Mouse (Mus musculus) kidney, embryonic 16.5 days (tissue): ENCODE measurements around the gene Gatad2a. TPM values are rescaled to one million over a fixed set of nuclear protein-coding genes. Genes with fewer than 3 reads are reported as not detected.
"Not testable (repeated sequence)": the region's sequence is repeated elsewhere in the genome, so short reads cannot be mapped to it uniquely, and the experiment has no call there.

ENCODE experiments used
- ATAC-seq: fragments of 200-750 bp; cut with Nextera tagmentation; 2 replicates; pipeline ENCODE4 v1.8.0; 2017; ENCODE audit warnings: moderate TSS enrichment; ENCODE audit not compliant: low FRiP score, low TSS enrichment
- H3K27ac ChIP-seq: fragments of 300-500 bp; sonication (generic); 2 replicates; pipeline ENCODE4 v1.5.1; 2014; ENCODE audit warnings: low read length
- H3K27me3 ChIP-seq: fragments of 300-500 bp; sonication (generic); 2 replicates; pipeline ENCODE4 v1.6.1; 2014; ENCODE audit warnings: low read length, control low read depth, mixed read lengths; ENCODE audit not compliant: insufficient read depth
- H3K36me3 ChIP-seq: fragments of 300-500 bp; sonication (generic); 2 replicates; pipeline ENCODE4 v1.6.1; 2014; ENCODE audit warnings: low read length, control low read depth, mixed read lengths; ENCODE audit not compliant: insufficient read depth
- H3K4me1 ChIP-seq: fragments of 300-500 bp; sonication (generic); 2 replicates; pipeline ENCODE4 v1.6.1; 2014; ENCODE audit warnings: low read length, control low read depth, mixed read lengths; ENCODE audit not compliant: insufficient read depth
- H3K4me2 ChIP-seq: fragments of 300-500 bp; sonication (generic); replicated peaks from 2 replicates; pipeline ENCODE4 v1.6.1; 2014; ENCODE audit warnings: low read depth, low read length
- H3K4me3 ChIP-seq: fragments of 300-500 bp; sonication (generic); 2 replicates; pipeline ENCODE4 v1.5.1; 2014; ENCODE audit warnings: mild to moderate bottlenecking, low read length
- H3K9ac ChIP-seq: fragments of 300-500 bp; sonication (generic); replicated peaks from 2 replicates; pipeline ENCODE4 v1.6.1; 2014; ENCODE audit warnings: low read length
- H3K9me3 ChIP-seq: fragments of 300-500 bp; sonication (generic); 2 replicates; pipeline ENCODE4 v1.6.1; 2016; ENCODE audit warnings: low read length, control low read depth
- WGBS: fragments of 180-500 bp; shearing (Covaris S2); extraction: QIAGEN DNeasy Blood & Tissue Kit; methylation state at CpG from one replicate; pipeline ENCODE4 v1.1.7; 2014; 5-methylcytosine and 5-hydroxymethylcytosine counted together
- polyA plus RNA-seq: library from polyadenylated mRNA; unstranded; fragments of >200 nt; fragmentation: Nextera tagmentation; extraction: Ambion mirVana; gene quantifications from 2 replicates; pipeline ENCODE4 v1.2.1, GENCODE M21; 2015

The Gatad2a gene
- polyA plus RNA-seq, 1 experiment from 2014 or later, result 40.6 TPM

GRCm38 (mm10) chr8:69998706-69999105 lies 2.5 kb upstream of the Gatad2a start:
- no peaks in the 10 kb centered on the region for H3K36me3 ChIP-seq

GRCm38 (mm10) chr8:69996589-69997285 lies 553 bp upstream of the Gatad2a start:
- H3K9ac ChIP-seq, result peak overlapping the region; percentile 87
- 2% methylated on average over 35 of the region's 35 CpGs for WGBS
- no peaks in the 10 kb centered on the region for H3K9me3 ChIP-seq
- H3K27ac ChIP-seq, result peak overlapping the region; percentile 88
- H3K36me3 ChIP-seq, result peaks cover 4% of the 10 kb centered on the region; the same call in 1 of the 2 replicates
- peaks cover 19% of the 10 kb centered on the region for H3K4me1 ChIP-seq
- H3K4me3 ChIP-seq, result peak overlapping the region; percentile 95
- no peaks in the 10 kb centered on the region for H3K27me3 ChIP-seq
- H3K4me2 ChIP-seq, result peak overlapping the region; percentile 92
- ATAC-seq, result no peak

More at GRCm38 (mm10) chr8:69998706-69999105, 2.5 kb upstream of the Gatad2a start:
- H3K9ac ChIP-seq, result no peak overlapping the region
- no peak overlapping the region for H3K4me2 ChIP-seq
- WGBS, result 86% methylated on average over 3 of the region's 3 CpGs
- H3K27ac ChIP-seq, result no peak overlapping the region
- no peak for ATAC-seq
- H3K4me1 ChIP-seq, result peaks cover 21% of the 10 kb centered on the region
- H3K27me3 ChIP-seq, result no peaks in the 10 kb centered on the region
- no peak overlapping the region for H3K4me3 ChIP-seq
- H3K9me3 ChIP-seq, result no peaks in the 10 kb centered on the region

- no peaks in the 10 kb centered on the region for H3K9me3 ChIP-seq
- H3K27ac ChIP-seq, result peak overlapping the region; percentile 90
- peaks cover 4% of the 10 kb centered on the region; the same call in 1 of the 2 replicates for H3K36me3 ChIP-seq
- no peaks in the 10 kb centered on the region for H3K27me3 ChIP-seq
- H3K9ac ChIP-seq, result peak overlapping the region; percentile 87
- 0% methylated on average over 7 of the region's 7 CpGs for WGBS
- no peak for ATAC-seq
- H3K4me3 ChIP-seq, result peak overlapping the region; percentile 95
- peaks cover 10% of the 10 kb centered on the region for H3K4me1 ChIP-seq
- H3K4me2 ChIP-seq, result peak overlapping the region; percentile 86
These were observed 785 bp downstream of the Gatad2a start for GRCm38 (mm10) chr8:69995422-69995775.

- H3K27ac ChIP-seq, H3K36me3 ChIP-seq, H3K9ac ChIP-seq, H3K9me3 ChIP-seq, ATAC-seq, H3K4me2 ChIP-seq, H3K4me3 ChIP-seq, H3K4me1 ChIP-seq, H3K27me3 ChIP-seq: not testable (repeated sequence)
- WGBS, result 98% methylated on average over 5 of the region's 7 CpGs
These were observed 7.2 kb downstream of the Gatad2a start for GRCm38 (mm10) chr8:69988936-69989335.

GRCm38 (mm10) chr8:69987744-69988143 lies 8.4 kb downstream of the Gatad2a start:
- ATAC-seq, result no peak
- no peak overlapping the region for H3K4me2 ChIP-seq

GRCm38 (mm10) chr8:69984876-69985553 lies 11.2 kb downstream of the Gatad2a start:
- Histone ChIP-seq H3K4me2 (no peak overlapping the region), H3K9me3 (no peaks in the 10 kb centered on the region), H3K9ac (no peak overlapping the region), H3K4me1 (no peaks in the 10 kb centered on the region), H3K27me3 (no peaks in the 10 kb centered on the region), H3K36me3 (no peaks in the 10 kb centered on the region), H3K27ac (no peak overlapping the region), H3K4me3 (no peak overlapping the region)
- WGBS, result 82% methylated on average over 2 of the region's 2 CpGs
- ATAC-seq, result no peak

More at GRCm38 (mm10) chr8:69987744-69988143, 8.4 kb downstream of the Gatad2a start:
- Histone ChIP-seq H3K4me1 (no peaks in the 10 kb centered on the region), H3K9ac (no peak overlapping the region), H3K27ac (no peak overlapping the region), H3K4me3 (no peak overlapping the region), H3K27me3 (no peaks in the 10 kb centered on the region), H3K9me3 (no peaks in the 10 kb centered on the region), H3K36me3 (peaks cover 4% of the 10 kb centered on the region; the same call in 1 of the 2 replicates)

- no peaks in the 10 kb centered on the region for H3K27me3 ChIP-seq
- ATAC-seq, result no peak
- H3K9me3 ChIP-seq, result no peaks in the 10 kb centered on the region
- H3K4me3 ChIP-seq, result no peak overlapping the region
- H3K36me3 ChIP-seq, result no peaks in the 10 kb centered on the region
- 0 out of 2 replicates have a peak, but pooled peaks cover 5% of the 10 kb centered on the region for H3K4me1 ChIP-seq
- no peak overlapping the region for H3K9ac ChIP-seq
- H3K27ac ChIP-seq, result no peak overlapping the region
- 96% methylated on average over 4 of the region's 4 CpGs for WGBS
- H3K4me2 ChIP-seq, result no peak overlapping the region
These were observed 17.7 kb downstream of the Gatad2a start for GRCm38 (mm10) chr8:69978456-69978855.

- no peak for ATAC-seq
- H3K9ac ChIP-seq, result peak overlapping the region; percentile 93
- H3K36me3 ChIP-seq, result no peaks in the 10 kb centered on the region
- no peaks in the 10 kb centered on the region for H3K27me3 ChIP-seq
- H3K27ac ChIP-seq, result peak overlapping the region; percentile 78
- peaks cover 38% of the 10 kb centered on the region for H3K4me1 ChIP-seq
- peak overlapping the region; percentile 92 for H3K4me2 ChIP-seq
- WGBS, result 26% methylated on average over 5 of the region's 5 CpGs
- peak overlapping the region; percentile 99 for H3K4me3 ChIP-seq
- no peaks in the 10 kb centered on the region for H3K9me3 ChIP-seq
These were observed 21.4 kb downstream of the Gatad2a start for GRCm38 (mm10) chr8:69974806-69975205.

- H3K27me3 ChIP-seq, result no peaks in the 10 kb centered on the region
- peak overlapping the region; percentile 93 for H3K9ac ChIP-seq
- H3K4me2 ChIP-seq, result peak overlapping the region; percentile 92
- 0% methylated on average over 27 of the region's 50 CpGs for WGBS
- peaks cover 42% of the 10 kb centered on the region for H3K4me1 ChIP-seq
- H3K9me3 ChIP-seq, result no peaks in the 10 kb centered on the region
- H3K27ac ChIP-seq, result peak overlapping the region; percentile 86
- ATAC-seq, result peak; percentile 96
- H3K4me3 ChIP-seq, result peak overlapping the region; percentile 99
- H3K36me3 ChIP-seq, result no peaks in the 10 kb centered on the region
These were observed 22.0 kb downstream of the Gatad2a start for GRCm38 (mm10) chr8:69974194-69974614.
